Mouse (Mus musculus): ENCODE data around the gene Fmo2.

The Fmo2 gene

GRCm38 (mm10) chr1:162891980-162892451 lies 6.5 kb downstream of the Fmo2 start:
- no peak for DNase-seq (ENCODE audit: low read depth, low spot score)

GRCm38 (mm10) chr1:162888646-162889045 lies 9.9 kb downstream of the Fmo2 start:
- no peak for DNase-seq (ENCODE audit: low read depth, low spot score)

GRCm38 (mm10) chr1:162887644-162888043 lies 10.9 kb downstream of the Fmo2 start:
- DNase-seq (ENCODE audit: low read depth, low spot score) = no peak

- DNase-seq (ENCODE audit: low read depth, low spot score) = no peak
Observed at GRCm38 (mm10) chr1:162886138-162886816, 12.2 kb downstream of the Fmo2 start.

GRCm38 (mm10) chr1:162882681-162883080 lies 15.8 kb downstream of the Fmo2 start:
- no peak for DNase-seq (ENCODE audit: low read depth, low spot score)

- DNase-seq (ENCODE audit: low read depth, low spot score) = peak; percentile 56
Observed at GRCm38 (mm10) chr1:162879595-162880369, 18.7 kb downstream of the Fmo2 start.

- no peak for DNase-seq (ENCODE audit: low read depth, low spot score)
Observed at GRCm38 (mm10) chr1:162875091-162875490, 23.4 kb downstream of the Fmo2 start.

GRCm38 (mm10) chr1:162871701-162872311 lies 26.7 kb downstream of the Fmo2 start:
- no peak for DNase-seq (ENCODE audit: low read depth, low spot score)

GRCm38 (mm10) chr1:162870978-162871377 lies 27.5 kb downstream of the Fmo2 start:
- no peak for DNase-seq (ENCODE audit: low read depth, low spot score)

- DNase-seq (ENCODE audit: low read depth, low spot score) = no peak
Observed at GRCm38 (mm10) chr1:162867396-162867795, 31.1 kb downstream of the Fmo2 start.

- no peak for DNase-seq (ENCODE audit: low read depth, low spot score)
Observed at GRCm38 (mm10) chr1:162866280-162866681, 32.2 kb downstream of the Fmo2 start, which contains the start of gene Fmo1. Fmo1 (minus strand) TSS chr1:162866610.

- no peak for DNase-seq (ENCODE audit: low read depth, low spot score)
Observed at GRCm38 (mm10) chr1:162865493-162865830, 33.1 kb downstream of the Fmo2 start.

- DNase-seq (ENCODE audit: low read depth, low spot score) = no peak
Observed at GRCm38 (mm10) chr1:162864816-162865492, 33.6 kb downstream of the Fmo2 start.

- no peak for DNase-seq (ENCODE audit: low read depth, low spot score)
Observed at GRCm38 (mm10) chr1:162864279-162864678, 34.2 kb downstream of the Fmo2 start.

GRCm38 (mm10) chr1:162863579-162863978 lies 34.9 kb downstream of the Fmo2 start:
- DNase-seq (ENCODE audit: low read depth, low spot score) = no peak

- DNase-seq (ENCODE audit: low read depth, low spot score) = no peak
Observed at GRCm38 (mm10) chr1:162862328-162862727, 36.2 kb downstream of the Fmo2 start.

- DNase-seq (ENCODE audit: low read depth, low spot score) = no peak
Observed at GRCm38 (mm10) chr1:162859996-162860605, 38.4 kb downstream of the Fmo2 start.

GRCm38 (mm10) chr1:162859545-162859976 lies 39.0 kb downstream of the Fmo2 start:
- no peak for DNase-seq (ENCODE audit: low read depth, low spot score)

GRCm38 (mm10) chr1:162858748-162859130 lies 39.8 kb downstream of the Fmo2 start:
- no peak for DNase-seq (ENCODE audit: low read depth, low spot score)

- no peak for DNase-seq (ENCODE audit: low read depth, low spot score)
Observed at GRCm38 (mm10) chr1:162857766-162858747, 40.5 kb downstream of the Fmo2 start.
